14 mouse cellular contexts compared by ENCODE assay signal in the genomic region with DNA sequence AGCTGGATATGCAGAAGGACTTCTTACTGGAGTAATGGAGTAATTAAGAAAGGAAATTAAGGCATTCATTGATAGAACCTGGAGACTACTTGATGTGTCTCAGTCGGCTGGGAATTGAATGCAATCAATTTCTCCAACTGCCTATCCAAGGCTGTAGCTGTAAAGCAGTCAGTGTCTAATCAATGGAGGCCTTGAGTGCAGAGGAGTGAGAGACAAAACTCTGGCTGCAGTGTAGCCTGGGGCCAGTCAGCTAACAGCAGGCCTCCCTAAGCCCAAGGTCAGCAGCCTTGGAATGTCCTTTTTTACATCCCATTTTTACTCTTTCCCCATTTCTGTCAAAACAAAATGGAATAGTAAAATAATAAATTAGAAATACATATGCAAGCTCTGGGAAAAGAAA.
"Had no signal": no experiment of that assay in that cellular context is flagged by ENCODE, and none has a peak within 500 bp of the region (broad histone marks: within the 10 kb centered on the region; RNA-seq: fewer than 3 reads in every experiment).

No protein-coding gene starts in this region.

- H3K27ac ChIP-seq: limb, embryonic 13.5 days; liver, embryonic 14.5 days; neural tube, embryonic 12.5 days had no signal

- H3K4me2 ChIP-seq: limb, embryonic 13.5 days; neural tube, embryonic 12.5 days had no signal

- H3K9me3 ChIP-seq: limb, embryonic 13.5 days; neural tube, embryonic 12.5 days had no signal

- H3K4me3 ChIP-seq: limb, embryonic 13.5 days; myocyte; neural tube, embryonic 12.5 days had no signal

- DNase-seq: kidney, adult 11 months; kidney, postnatal 10 days; kidney, postnatal 4 days; left cerebral cortex, postnatal 4 days; lung, adult 2 months; lung, postnatal 36 days; right cerebral cortex, adult 18-20 months; right cerebral cortex, postnatal 25 days; thymus, postnatal 4 days had no signal

- H3K27me3 ChIP-seq: limb, embryonic 13.5 days; neural tube, embryonic 12.5 days had no signal

- H3K9ac ChIP-seq: limb, embryonic 13.5 days; liver, embryonic 14.5 days; neural tube, embryonic 12.5 days had no signal

- H3K36me3 ChIP-seq: limb, embryonic 13.5 days; neural tube, embryonic 12.5 days had no signal

- H3K4me1 ChIP-seq: limb, embryonic 13.5 days; neural tube, embryonic 12.5 days had no signal

- ATAC-seq: lung, postnatal 0 days had no signal
